Mouse (Mus musculus) midbrain, embryonic 10.5 days (tissue): ENCODE results near the gene Scrg1. TPM values are rescaled to one million over a fixed set of nuclear protein-coding genes. Genes with fewer than 3 reads are reported as not detected.

Experiments used
- DNase-seq: peaks from one replicate; pipeline ENCODE4 v3.0.0-alpha.2; 2017; ENCODE audit warnings: low spot score
- H3K27ac ChIP-seq: fragments of 300-500 bp; sonication (generic); replicated peaks from 2 replicates; pipeline ENCODE4 v1.5.1; 2016; ENCODE audit warnings: mild to moderate bottlenecking
- H3K27me3 ChIP-seq: fragments of 300-500 bp; sonication (generic); 2 replicates; pipeline ENCODE4 v1.6.1; 2016; ENCODE audit warnings: low read depth, mild to moderate bottlenecking; ENCODE audit not compliant: poor library complexity, severe bottlenecking
- H3K36me3 ChIP-seq: fragments of 300-500 bp; sonication (generic); 2 replicates; pipeline ENCODE4 v1.6.1; 2016; ENCODE audit warnings: mild to moderate bottlenecking, moderate library complexity
- H3K4me1 ChIP-seq: fragments of 300-500 bp; sonication (generic); 2 replicates; pipeline ENCODE4 v1.6.1; 2016
- H3K4me3 ChIP-seq: fragments of 300-500 bp; sonication (generic); 2 replicates; pipeline ENCODE4 v1.5.1; 2016; ENCODE audit warnings: mild to moderate bottlenecking, moderate library complexity
- H3K9me3 ChIP-seq: fragments of 300-500 bp; sonication (generic); replicated peaks from 2 replicates; pipeline ENCODE4 v1.6.1; 2016; ENCODE audit warnings: mild to moderate bottlenecking
- WGBS: fragments of 180-500 bp; shearing (Covaris S2); methylation state at CpG from one replicate; pipeline ENCODE4 v1.1.7; 2016; 5-methylcytosine and 5-hydroxymethylcytosine counted together
- polyA plus RNA-seq: library from polyadenylated mRNA; unstranded; fragments of >200 nt; fragmentation: Nextera tagmentation; extraction: Ambion mirVana; gene quantifications from 2 replicates; pipeline ENCODE4 v1.2.1, GENCODE M21; 2016

Gene Scrg1
- polyA plus RNA-seq, 1 experiment from 2014 or later, result 0.35 TPM

DNA sequence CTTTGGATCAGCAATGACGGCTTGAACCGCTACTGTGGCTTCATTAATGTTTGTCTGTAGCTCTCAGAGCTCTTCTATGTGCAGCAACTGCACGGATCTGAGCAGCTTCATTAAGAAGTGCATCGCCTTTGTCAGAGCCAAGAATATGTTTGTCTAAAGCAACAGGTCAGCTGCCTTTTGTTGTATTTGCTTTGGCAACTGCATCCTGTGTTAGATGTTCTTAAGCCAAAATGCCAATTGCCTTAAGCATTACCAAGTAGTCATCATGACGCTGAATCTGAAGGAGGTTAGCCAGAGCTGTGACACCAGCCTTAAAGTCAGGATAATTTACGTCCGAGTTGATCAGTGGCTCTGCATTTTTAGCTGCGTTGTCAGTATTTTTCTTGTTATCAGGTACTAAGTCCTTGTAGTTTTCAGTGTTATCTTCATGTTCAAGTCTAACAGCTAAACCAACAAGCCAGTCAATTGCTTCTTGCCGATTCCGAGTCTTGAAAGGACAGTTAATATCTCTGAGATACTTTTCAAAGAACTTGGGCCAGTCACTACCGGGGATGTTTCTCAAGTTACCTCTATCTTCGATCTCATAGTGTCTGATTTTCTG lies 64.6 kb downstream of the Scrg1 start:
- WGBS, result 91% methylated on average over 12 of the region's 12 CpGs
- Histone ChIP-seq H3K27me3 (no peaks in the 10 kb centered on the region), H3K27ac (no peak overlapping the region), H3K36me3 (peaks cover 54% of the 10 kb centered on the region), H3K4me1 (no peaks in the 10 kb centered on the region), H3K9me3 (no peaks in the 10 kb centered on the region), H3K4me3 (no peak overlapping the region)
- no peak for DNase-seq

Other genes with a start within 250 kb of the Scrg1 start
- gene Hand2, start 134.9 kb upstream of the Scrg1 start, polyA plus RNA-seq, result not detected in 2 replicates
- gene Sap30, start 31.9 kb downstream of the Scrg1 start, polyA plus RNA-seq, result 78.9 and 86.9 TPM in 2 replicates
- 599 and 633 TPM in 2 replicates for gene Hmgb2, start 56.0 kb downstream of the Scrg1 start, polyA plus RNA-seq
- 20.7 and 23.6 TPM in 2 replicates for gene Galnt7, start 197.1 kb downstream of the Scrg1 start, polyA plus RNA-seq